Mouse (Mus musculus) ovary, adult 2 months (tissue): ENCODE measurements around the gene Adamts3. TPM values are rescaled to one million over a fixed set of nuclear protein-coding genes. Genes with fewer than 3 reads are reported as not detected.

ENCODE experiments used
- polyA plus RNA-seq: library from polyadenylated mRNA; depleted of rRNA; stranded (reverse); fragments of >200 nt; gene quantifications from 2 replicates; pipeline ENCODE4 v1.2.3, GENCODE M21; 2012; rRNA removed

The Adamts3 gene
- 1.5 and 1.8 TPM in 2 replicates for polyA plus RNA-seq

GRCm38 (mm10) chr5:89883051-89883907, at the start of gene Adamts3:
TSS of gene Adamts3 (minus strand) at chr5:89883334.

